Mouse (Mus musculus) thymus, postnatal 10 days (tissue): Measurements from ENCODE around the gene Olfr350.

ENCODE experiments used
- DNase-seq, 2 experiments: peaks; one replicate each; pipeline ENCODE4 v3.0.0; 2021; ENCODE audit warnings: low spot score in 2 of 2

Gene Olfr350

GRCm38 (mm10) chr2:36846010-36846409 lies at the start of gene Olfr350:
Gene Olfr350 (plus strand): TSS chr2:36846310.
- DNase-seq: no peak

DNA sequence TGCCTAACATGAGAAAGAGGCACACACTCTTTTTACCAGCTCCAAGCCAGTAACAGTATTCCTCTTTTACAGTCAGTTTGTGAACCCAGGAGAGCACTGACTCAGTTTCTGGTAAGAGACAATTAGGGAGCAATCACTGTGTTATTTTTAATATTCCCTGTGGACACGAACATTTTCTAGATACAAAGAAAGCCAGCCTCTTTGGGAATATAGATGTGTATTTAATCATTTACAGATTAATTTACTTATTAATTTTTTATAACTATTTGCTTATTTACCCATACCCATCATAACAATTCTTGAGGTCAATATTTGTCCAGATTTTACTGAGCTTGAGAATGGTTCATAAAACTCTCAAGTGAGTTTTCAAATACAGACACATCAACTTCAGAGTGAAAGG lies 29.2 kb upstream of the Olfr350 start, which contains the start of gene Olfr3:
Gene Olfr3, minus strand, starts transcription at position 101 of the 400 bp plus-strand sequence.
- DNase-seq: no peak

GRCm38 (mm10) chr2:36862560-36862959 lies 16.4 kb downstream of the Olfr350 start, which contains the start of gene Olfr351:
Gene Olfr351 (minus strand): TSS chr2:36862660.
- DNase-seq: no peak

DNA sequence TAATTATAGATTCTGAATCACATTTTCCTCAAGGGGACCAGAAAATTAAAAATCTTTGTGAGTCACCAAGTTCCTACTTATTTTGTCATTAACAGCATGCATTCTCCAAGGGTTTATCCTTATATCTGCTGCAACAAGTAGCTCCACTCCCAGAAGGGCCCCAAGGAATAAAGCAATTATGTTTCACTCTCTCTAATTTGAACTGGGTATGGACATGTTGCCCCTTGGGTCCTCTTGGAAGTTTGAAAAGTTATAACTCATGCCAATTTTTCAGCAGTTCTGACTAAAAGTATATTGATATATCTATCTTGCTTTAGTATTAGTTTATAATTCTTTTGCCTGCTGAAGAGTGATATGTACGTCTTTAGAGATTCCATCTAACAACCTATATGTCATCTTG lies 22.1 kb downstream of the Olfr350 start, which contains the start of gene Olfr352:
Gene Olfr352, plus strand, starts transcription at position 301 of the 400 bp plus-strand sequence.
- DNase-seq: no peak

GRCm38 (mm10) chr2:36892836-36893235 lies 46.7 kb downstream of the Olfr350 start, which contains the start of gene Olfr353:
Gene Olfr353 (minus strand): TSS chr2:36892936.
- DNase-seq: no peak

- no peak for DNase-seq
Measured at GRCm38 (mm10) chr2:36897114-36897513, 51.0 kb downstream of the Olfr350 start.
